Mouse (Mus musculus) liver, embryonic 16.5 days (tissue): ENCODE measurements around the gene Rab44. TPM values are rescaled to one million over a fixed set of nuclear protein-coding genes. Genes with fewer than 3 reads are reported as not detected.

Experiments
- ATAC-seq: fragments of 200-750 bp; cut with Nextera tagmentation; 2 replicates; pipeline ENCODE4 v1.8.0; 2017; ENCODE audit warnings: low read depth, mild to moderate bottlenecking, moderate number of reproducible peaks, moderate library complexity
- H3K27ac ChIP-seq: fragments of 300-500 bp; sonication (generic); 2 replicates; pipeline ENCODE4 v1.5.1; 2014; ENCODE audit warnings: mild to moderate bottlenecking, low read length
- H3K27me3 ChIP-seq: fragments of 300-500 bp; sonication (generic); 2 replicates; pipeline ENCODE4 v1.6.1; 2014; ENCODE audit warnings: low read depth, low read length, mixed read lengths; ENCODE audit not compliant: control insufficient read depth, insufficient read depth
- H3K36me3 ChIP-seq: fragments of 300-500 bp; sonication (generic); 2 replicates; pipeline ENCODE4 v1.6.1; 2014; ENCODE audit warnings: mild to moderate bottlenecking; ENCODE audit not compliant: control insufficient read depth, insufficient read depth
- H3K4me1 ChIP-seq: fragments of 300-500 bp; sonication (generic); 2 replicates; pipeline ENCODE4 v1.6.1; 2014; ENCODE audit warnings: low read depth, low read length, mixed read lengths; ENCODE audit not compliant: control insufficient read depth
- H3K4me2 ChIP-seq: fragments of 300-500 bp; sonication (generic); 2 replicates; pipeline ENCODE4 v1.6.1; 2014; ENCODE audit warnings: low read depth, low read length, mixed read lengths
- H3K4me3 ChIP-seq: fragments of 300-500 bp; sonication (generic); 2 replicates; pipeline ENCODE4 v1.5.1; 2014; ENCODE audit warnings: low read depth, mild to moderate bottlenecking, low read length
- H3K9ac ChIP-seq: fragments of 300-500 bp; sonication (generic); 2 replicates; pipeline ENCODE4 v1.6.1; 2014; ENCODE audit warnings: low read depth, low read length
- H3K9me3 ChIP-seq: fragments of 300-500 bp; sonication (generic); replicated peaks from 2 replicates; pipeline ENCODE4 v1.6.1; 2016; ENCODE audit warnings: low read length; ENCODE audit not compliant: control insufficient read depth
- WGBS: fragments of 180-500 bp; shearing (Covaris S2); extraction: QIAGEN DNeasy Blood & Tissue Kit; methylation state at CpG from one replicate; pipeline ENCODE4 v1.1.7; 2014; ENCODE audit not compliant: insufficient replicate concordance; 5-methylcytosine and 5-hydroxymethylcytosine counted together
- polyA plus RNA-seq: library from polyadenylated mRNA; unstranded; fragments of >200 nt; fragmentation: Nextera tagmentation; extraction: Ambion mirVana; gene quantifications from 2 replicates; pipeline ENCODE4 v1.2.1, GENCODE M21; 2015

Gene Rab44
- polyA plus RNA-seq, 1 experiment from 2014 or later: 10.9 TPM

GRCm38 (mm10) chr17:29084656-29085055 is 29.3 kb upstream of the Rab44 start:
- ATAC-seq: no peak
- H3K9ac ChIP-seq: no peak overlapping the region

GRCm38 (mm10) chr17:29085266-29085665 is 28.7 kb upstream of the Rab44 start:
- H3K9ac ChIP-seq: no peak overlapping the region
- no peaks in the 10 kb centered on the region for H3K36me3 ChIP-seq
- no peak overlapping the region for H3K27ac ChIP-seq
- WGBS: 74% methylated on average over 10 of the region's 10 CpGs
- no peak overlapping the region for H3K4me3 ChIP-seq
- no peaks in the 10 kb centered on the region for H3K9me3 ChIP-seq
- H3K27me3 ChIP-seq: peaks cover 18% of the 10 kb centered on the region
- H3K4me1 ChIP-seq: peaks cover 11% of the 10 kb centered on the region
- no peak overlapping the region for H3K4me2 ChIP-seq
- ATAC-seq: no peak

More at GRCm38 (mm10) chr17:29084656-29085055, 29.3 kb upstream of the Rab44 start:
- H3K9me3 ChIP-seq: no peaks in the 10 kb centered on the region
- peaks cover 18% of the 10 kb centered on the region for H3K27me3 ChIP-seq
- WGBS: 66% methylated on average over 7 of the region's 7 CpGs
- H3K36me3 ChIP-seq: no peaks in the 10 kb centered on the region
- peaks cover 11% of the 10 kb centered on the region for H3K4me1 ChIP-seq
- no peak overlapping the region for H3K4me3 ChIP-seq
- H3K4me2 ChIP-seq: no peak overlapping the region
- H3K27ac ChIP-seq: no peak overlapping the region

GRCm38 (mm10) chr17:29086916-29087315 is 27.0 kb upstream of the Rab44 start:
- ATAC-seq: no peak
- no peak overlapping the region for H3K9ac ChIP-seq
- no peak overlapping the region for H3K4me2 ChIP-seq
- WGBS: 66% methylated on average over 4 of the region's 4 CpGs
- H3K4me3 ChIP-seq: no peak overlapping the region
- no peaks in the 10 kb centered on the region for H3K36me3 ChIP-seq
- H3K4me1 ChIP-seq: no peaks in the 10 kb centered on the region; the same call in 1 of the 2 replicates
- H3K27me3 ChIP-seq: peaks cover 5% of the 10 kb centered on the region
- no peak overlapping the region for H3K27ac ChIP-seq
- no peaks in the 10 kb centered on the region for H3K9me3 ChIP-seq

GRCm38 (mm10) chr17:29090776-29091175 is 23.2 kb upstream of the Rab44 start, which contains the start of gene Cdkn1a:
Cdkn1a (plus strand) TSS chr17:29090976.
- H3K27me3 ChIP-seq: peaks cover 35% of the 10 kb centered on the region
- WGBS: 59% methylated on average over 3 of the region's 3 CpGs
- no peak for ATAC-seq
- H3K9me3 ChIP-seq: no peaks in the 10 kb centered on the region
- H3K9ac ChIP-seq: no peak within 1 kb of the TSS
- H3K27ac ChIP-seq: no peak within 1 kb of the TSS
- peaks cover 16% of the 10 kb centered on the region for H3K4me1 ChIP-seq
- no peak within 1 kb of the TSS for H3K4me2 ChIP-seq
- no peaks in the 10 kb centered on the region for H3K36me3 ChIP-seq
- no peak within 1 kb of the TSS for H3K4me3 ChIP-seq

- Histone ChIP-seq H3K4me1 (peaks cover 16% of the 10 kb centered on the region), H3K36me3 (no peaks in the 10 kb centered on the region), H3K27ac (no peak overlapping the region), H3K4me3 (no peak overlapping the region), H3K27me3 (peaks cover 38% of the 10 kb centered on the region), H3K4me2 (no peak overlapping the region), H3K9ac (no peak overlapping the region), H3K9me3 (no peaks in the 10 kb centered on the region)
- no peak for ATAC-seq
- 47% methylated on average over 6 of the region's 6 CpGs for WGBS
Measured at GRCm38 (mm10) chr17:29091348-29091944, 22.5 kb upstream of the Rab44 start.

GRCm38 (mm10) chr17:29092497-29092896 is 21.4 kb upstream of the Rab44 start:
- H3K9ac ChIP-seq: no peak overlapping the region
- H3K4me1 ChIP-seq: peaks cover 16% of the 10 kb centered on the region
- no peaks in the 10 kb centered on the region for H3K36me3 ChIP-seq
- no peak overlapping the region for H3K27ac ChIP-seq
- no peak overlapping the region for H3K4me2 ChIP-seq
- 54% methylated on average over 5 of the region's 5 CpGs for WGBS
- H3K9me3 ChIP-seq: no peaks in the 10 kb centered on the region
- ATAC-seq: no peak
- H3K4me3 ChIP-seq: no peak overlapping the region
- peaks cover 38% of the 10 kb centered on the region for H3K27me3 ChIP-seq

- Histone ChIP-seq H3K36me3 (no peaks in the 10 kb centered on the region), H3K9ac (peak overlapping the region; percentile 49), H3K4me2 (peak overlapping the region; percentile 81), H3K27ac (no peak overlapping the region), H3K4me3 (peak overlapping the region; percentile 63), H3K27me3 (peaks cover 38% of the 10 kb centered on the region), H3K4me1 (peaks cover 16% of the 10 kb centered on the region), H3K9me3 (no peaks in the 10 kb centered on the region)
- ATAC-seq: peak; percentile 78
- WGBS: 8% methylated on average over 36 of the region's 36 CpGs
Measured at GRCm38 (mm10) chr17:29093110-29093952, 20.6 kb upstream of the Rab44 start.

- ATAC-seq: peak; percentile 5; the same call in 1 of the 2 replicates
- Histone ChIP-seq H3K4me2 (peak overlapping the region; percentile 81), H3K4me1 (peaks cover 16% of the 10 kb centered on the region), H3K36me3 (no peaks in the 10 kb centered on the region), H3K9ac (peak overlapping the region; percentile 49), H3K27ac (no peak overlapping the region), H3K4me3 (peak overlapping the region; percentile 63), H3K9me3 (no peaks in the 10 kb centered on the region), H3K27me3 (peaks cover 38% of the 10 kb centered on the region)
- under 1% methylated on average over 24 of the region's 24 CpGs for WGBS
Measured at GRCm38 (mm10) chr17:29093961-29094309, 20.0 kb upstream of the Rab44 start.
